Mouse (Mus musculus): ENCODE data around the gene Tax1bp3.

The Tax1bp3 gene

GRCm38 (mm10) chr11:73223966-73224365, 47.1 kb downstream of the Tax1bp3 start:
- DNase-seq (ENCODE audit: inconsistent age in 2 of 2, low spot score in 1 of 2), result peak; percentile 39 to 70

GRCm38 (mm10) chr11:73225856-73226255, 49.0 kb downstream of the Tax1bp3 start:
- DNase-seq (ENCODE audit: inconsistent age in 2 of 2, low spot score in 1 of 2), result no peak

- no peak for DNase-seq (ENCODE audit: inconsistent age in 2 of 2, low spot score in 1 of 2)
These were observed 52.0 kb downstream of the Tax1bp3 start for GRCm38 (mm10) chr11:73228881-73229280.

- no peak for DNase-seq (ENCODE audit: inconsistent age in 2 of 2, low spot score in 1 of 2)
These were observed 53.2 kb downstream of the Tax1bp3 start for GRCm38 (mm10) chr11:73230081-73230480.

- no peak for DNase-seq (ENCODE audit: inconsistent age in 2 of 2, low spot score in 1 of 2)
These were observed 55.6 kb downstream of the Tax1bp3 start for GRCm38 (mm10) chr11:73232513-73232912.
